Mouse (Mus musculus) embryonic stem cell, embryonic (primary cell): ENCODE measurements around the gene Ccdc85c.

ENCODE experiments used
- CTCF ChIA-PET, 4 experiments: fragments of 300-600 bp in 2 of 4; fragments of 350-600 bp in 2 of 4; sonication (Branson Sonifier 250); formaldehyde crosslinking; loops; one replicate each; lab custom pipeline; 2022; ENCODE audit warnings: inconsistent platforms in 2 of 4; lab: Charles Lee
- POLR2A ChIA-PET, 4 experiments: fragments of 300-600 bp in 2 of 4; fragments of 350-600 bp in 2 of 4; sonication (Branson Sonifier 250); formaldehyde crosslinking; loops; one replicate each; lab custom pipeline; 2022; ENCODE audit warnings: antibody characterized with exemption in 4 of 4, inconsistent platforms in 1 of 4; lab: Charles Lee

Gene Ccdc85c

DNA sequence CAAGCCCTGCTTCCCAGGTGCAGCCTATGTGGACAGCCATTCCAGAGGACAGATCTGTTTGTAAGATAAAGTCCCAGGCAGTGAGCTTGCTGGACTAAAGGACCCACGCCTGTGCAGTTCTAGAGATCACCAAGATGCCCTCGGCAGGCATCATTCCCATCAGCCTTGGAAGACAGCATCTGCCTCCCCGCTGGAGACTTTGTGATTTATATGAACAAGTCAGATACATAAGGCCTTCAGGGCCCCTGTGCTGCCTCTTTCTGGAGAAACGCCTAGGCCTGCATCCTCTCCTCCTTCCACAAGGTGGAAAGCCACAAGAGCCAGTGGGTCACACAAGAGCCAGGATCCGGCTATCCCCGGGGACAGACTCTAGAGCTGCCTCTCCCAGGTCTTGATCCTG is 33.6 kb downstream of the Ccdc85c start:
- CTCF ChIA-PET: no interaction called here
- POLR2A ChIA-PET: interaction anchor here in 2 of 4 experiments (0.6 to 2.2 kb wide), 5 partner anchors 10 to 806 kb away, joined by 3 to 7 read pairs (median 4); no protein-coding TSS in a partner anchor

DNA sequence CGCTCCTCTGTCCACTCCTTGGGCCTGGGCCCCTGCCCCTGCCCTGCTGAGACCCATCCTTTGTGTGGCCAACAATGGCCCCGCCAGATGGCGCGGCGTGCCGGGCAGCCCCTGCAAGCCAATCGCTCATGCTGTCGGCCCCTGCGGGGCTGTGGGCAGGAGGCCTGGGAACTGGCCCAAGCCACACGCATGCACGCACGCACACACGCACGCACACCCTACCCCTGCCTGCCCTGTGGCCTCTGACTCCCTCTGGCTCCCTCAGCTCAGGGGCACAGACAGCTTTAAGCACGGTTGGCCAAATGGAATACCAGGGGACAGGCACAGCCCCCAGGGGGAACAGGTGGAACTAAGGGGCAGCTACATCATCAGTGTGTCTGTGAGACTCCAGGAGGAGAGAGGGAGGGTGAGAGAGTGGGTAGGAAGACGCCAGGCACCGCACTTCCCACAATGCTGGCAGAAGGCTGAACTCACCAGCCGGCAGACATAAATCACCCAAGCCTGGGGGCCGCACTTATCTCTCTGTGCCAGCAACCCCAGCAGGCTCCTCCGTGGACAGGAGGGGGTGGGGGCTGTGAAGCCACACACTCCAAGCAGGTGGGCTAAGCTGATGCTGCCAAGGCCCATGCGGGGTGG is 34.2 kb downstream of the Ccdc85c start:
- ChIA-PET CTCF (interaction anchor here in 1 of 4 experiments (0.6 kb wide), 1 partner anchor 80 kb away, joined by 4 read pairs; no protein-coding TSS in a partner anchor), POLR2A (interaction anchor here in 2 of 4 experiments (0.6 to 2.2 kb wide), 5 partner anchors 10 to 807 kb away, joined by 3 to 7 read pairs (median 4); no protein-coding TSS in a partner anchor)

GRCm38 (mm10) chr12:108240401-108240890 is 34.8 kb downstream of the Ccdc85c start:
- POLR2A ChIA-PET: no interaction called here

DNA sequence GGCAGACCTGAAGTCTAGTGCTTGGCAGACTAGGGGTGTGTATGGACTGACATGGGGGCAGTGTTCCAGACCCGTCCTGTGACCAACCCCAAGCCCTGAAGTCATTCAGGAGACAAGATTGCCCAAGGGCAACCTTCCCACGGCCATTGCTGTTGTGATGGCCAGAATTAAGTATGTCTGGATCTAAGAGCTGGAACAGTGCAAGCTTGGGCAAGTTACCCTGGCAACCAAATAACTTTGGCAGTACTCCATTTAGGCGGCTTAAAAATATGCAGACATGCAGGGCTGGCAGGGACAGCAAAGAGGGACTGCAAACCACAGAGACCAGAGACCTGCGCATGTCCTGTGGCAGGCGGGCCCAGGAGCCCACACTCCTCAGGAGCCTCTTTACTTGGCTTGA is 35.8 kb downstream of the Ccdc85c start:
- POLR2A ChIA-PET: interaction anchor here in 1 of 4 experiments (1.4 kb wide), 1 partner anchor 9 kb away, joined by 3 read pairs; no protein-coding TSS in a partner anchor
- CTCF ChIA-PET: interaction anchor here in 1 of 4 experiments (0.7 kb wide), 1 partner anchor 49 kb away, joined by 7 read pairs; no protein-coding TSS in a partner anchor

More at GRCm38 (mm10) chr12:108240401-108240890, 34.8 kb downstream of the Ccdc85c start:
- CTCF ChIA-PET: interaction anchor here in 1 of 4 experiments (0.6 kb wide), 1 partner anchor 80 kb away, joined by 4 read pairs; no protein-coding TSS in a partner anchor

DNA sequence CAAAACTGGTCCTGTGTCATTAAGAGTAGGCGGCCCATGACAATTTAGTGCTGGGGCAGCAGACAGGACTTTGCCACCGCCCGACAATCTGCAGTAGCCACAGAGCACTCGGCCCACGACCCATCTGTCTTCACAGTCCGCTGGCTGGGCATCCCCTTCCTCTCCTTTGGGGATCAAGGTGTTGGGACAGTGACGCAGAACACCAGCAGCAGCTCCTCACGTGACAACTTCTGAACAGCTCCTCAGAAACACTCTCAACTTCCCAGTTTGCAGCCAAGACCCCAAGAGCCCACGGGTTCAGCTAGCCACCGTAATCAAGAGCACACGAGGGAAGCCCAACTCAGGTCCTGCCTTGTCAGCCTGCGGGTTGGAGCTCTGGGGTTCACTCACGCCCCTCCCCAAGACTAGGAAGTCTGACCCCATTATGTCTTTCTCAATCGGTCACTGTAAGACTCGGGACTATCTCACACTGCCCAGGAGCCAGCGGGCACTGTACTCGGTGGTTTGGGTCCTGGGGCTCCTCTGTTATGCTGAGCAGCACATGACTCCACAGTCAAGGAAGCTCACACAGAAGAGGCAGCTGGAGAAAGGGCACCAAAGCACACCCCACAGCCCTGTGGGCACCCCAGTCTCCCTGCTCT is 36.7 kb downstream of the Ccdc85c start:
- POLR2A ChIA-PET: interaction anchor here in 2 of 4 experiments (0.6 to 1.4 kb wide), 4 partner anchors 8 to 334 kb away, joined by 3 to 4 read pairs (median 3); no protein-coding TSS in a partner anchor

GRCm38 (mm10) chr12:108237300-108238006 is 37.8 kb downstream of the Ccdc85c start:
- CTCF ChIA-PET: interaction anchor here in 1 of 4 experiments (0.5 to 1.2 kb wide), 2 partner anchors 55 to 250 kb away, joined by 3 to 4 read pairs; no protein-coding TSS in a partner anchor
- POLR2A ChIA-PET: interaction anchor here in 1 of 4 experiments (0.6 to 1.1 kb wide), 2 partner anchors 39 to 959 kb away, joined by 4 to 5 read pairs; no protein-coding TSS in a partner anchor

More for the DNA sequence above, 36.7 kb downstream of the Ccdc85c start:
- CTCF ChIA-PET: interaction anchor here in 1 of 4 experiments (0.6 kb wide), 1 partner anchor 467 kb away, joined by 3 read pairs; no protein-coding TSS in a partner anchor

DNA sequence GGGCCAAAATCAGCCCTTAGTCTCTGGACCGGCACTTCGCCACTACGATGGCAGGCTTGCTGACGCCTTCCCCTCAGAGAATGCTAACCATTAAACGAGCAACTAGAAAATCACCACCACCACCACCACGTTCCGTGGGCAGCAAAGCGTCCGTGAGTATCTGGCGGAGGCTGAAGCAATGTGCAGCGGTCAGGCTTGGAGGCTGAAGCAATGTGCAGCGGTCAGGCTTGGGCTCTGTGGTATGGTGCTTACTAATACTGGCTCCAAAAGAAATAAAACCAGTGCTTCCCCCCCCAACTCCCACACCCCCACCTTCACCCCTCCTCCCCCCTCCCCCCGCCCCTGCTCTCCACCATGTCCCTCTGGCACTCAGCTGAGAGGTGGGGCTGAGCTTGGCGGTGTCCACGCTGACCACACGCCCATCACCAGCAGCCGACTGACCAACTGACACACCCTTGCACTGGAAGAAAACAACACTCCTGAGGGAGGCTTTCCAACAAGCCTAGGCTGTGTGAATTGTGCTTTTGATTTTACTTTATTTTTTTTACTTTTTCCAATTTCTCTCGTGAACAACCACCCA is 39.2 kb downstream of the Ccdc85c start:
- CTCF ChIA-PET: interaction anchor here in 1 of 4 experiments (0.7 to 1.2 kb wide), 2 partner anchors 28 to 56 kb away, joined by 3 read pairs; no protein-coding TSS in a partner anchor
- POLR2A ChIA-PET: interaction anchor here in 1 of 4 experiments (0.9 kb wide), 1 partner anchor 10 kb away, joined by 3 read pairs; no protein-coding TSS in a partner anchor

GRCm38 (mm10) chr12:108234832-108235602 is 40.2 kb downstream of the Ccdc85c start:
- POLR2A ChIA-PET: interaction anchor here in 2 of 4 experiments (0.8 to 1.3 kb wide), 3 partner anchors 10 to 38 kb away, joined by 3 to 4 read pairs (median 3); no protein-coding TSS in a partner anchor
- CTCF ChIA-PET: interaction anchor here in 1 of 4 experiments (1.0 to 1.4 kb wide), 2 partner anchors 17 to 18 kb away, joined by 3 read pairs; no protein-coding TSS in a partner anchor

DNA sequence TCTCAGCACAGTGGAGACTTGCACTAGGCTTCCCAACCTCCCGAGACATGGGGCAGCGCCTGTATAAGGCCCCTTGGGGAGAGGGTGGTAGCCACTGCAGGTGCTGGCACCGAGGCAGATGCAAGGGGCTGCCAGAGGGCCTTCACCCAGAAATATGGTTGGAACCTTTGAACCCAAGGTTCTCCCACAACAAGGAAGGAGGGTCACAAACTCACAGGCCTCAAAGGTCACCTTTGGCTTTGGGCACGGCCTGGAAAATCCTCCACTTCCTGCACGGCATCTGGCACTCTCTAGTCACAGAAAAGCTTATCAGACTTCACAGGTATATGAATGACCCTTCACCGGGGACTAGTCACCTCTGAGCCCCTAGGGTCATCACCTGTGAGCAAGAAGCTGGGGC is 41.5 kb downstream of the Ccdc85c start:
- ChIA-PET CTCF (interaction anchor here in 3 of 4 experiments (0.6 to 1.4 kb wide), 6 partner anchors 9 to 802 kb away, joined by 3 to 4 read pairs (median 3); no protein-coding TSS in a partner anchor), POLR2A (interaction anchor here in 2 of 4 experiments (0.8 to 1.4 kb wide), 5 partner anchors 9 to 37 kb away, joined by 3 to 4 read pairs (median 3); no protein-coding TSS in a partner anchor)

- POLR2A ChIA-PET: interaction anchor here in 2 of 4 experiments (0.6 to 1.3 kb wide), 4 partner anchors 8 to 249 kb away, joined by 3 to 5 read pairs (median 4); no protein-coding TSS in a partner anchor
- CTCF ChIA-PET: interaction anchor here in 3 of 4 experiments (0.5 to 1.5 kb wide), 12 partner anchors 15 to 323 kb away, joined by 3 to 4 read pairs (median 3); partner anchors contain the start of gene Evl (in 1 of the 3)
These were observed 43.3 kb downstream of the Ccdc85c start for GRCm38 (mm10) chr12:108231901-108232300.

DNA sequence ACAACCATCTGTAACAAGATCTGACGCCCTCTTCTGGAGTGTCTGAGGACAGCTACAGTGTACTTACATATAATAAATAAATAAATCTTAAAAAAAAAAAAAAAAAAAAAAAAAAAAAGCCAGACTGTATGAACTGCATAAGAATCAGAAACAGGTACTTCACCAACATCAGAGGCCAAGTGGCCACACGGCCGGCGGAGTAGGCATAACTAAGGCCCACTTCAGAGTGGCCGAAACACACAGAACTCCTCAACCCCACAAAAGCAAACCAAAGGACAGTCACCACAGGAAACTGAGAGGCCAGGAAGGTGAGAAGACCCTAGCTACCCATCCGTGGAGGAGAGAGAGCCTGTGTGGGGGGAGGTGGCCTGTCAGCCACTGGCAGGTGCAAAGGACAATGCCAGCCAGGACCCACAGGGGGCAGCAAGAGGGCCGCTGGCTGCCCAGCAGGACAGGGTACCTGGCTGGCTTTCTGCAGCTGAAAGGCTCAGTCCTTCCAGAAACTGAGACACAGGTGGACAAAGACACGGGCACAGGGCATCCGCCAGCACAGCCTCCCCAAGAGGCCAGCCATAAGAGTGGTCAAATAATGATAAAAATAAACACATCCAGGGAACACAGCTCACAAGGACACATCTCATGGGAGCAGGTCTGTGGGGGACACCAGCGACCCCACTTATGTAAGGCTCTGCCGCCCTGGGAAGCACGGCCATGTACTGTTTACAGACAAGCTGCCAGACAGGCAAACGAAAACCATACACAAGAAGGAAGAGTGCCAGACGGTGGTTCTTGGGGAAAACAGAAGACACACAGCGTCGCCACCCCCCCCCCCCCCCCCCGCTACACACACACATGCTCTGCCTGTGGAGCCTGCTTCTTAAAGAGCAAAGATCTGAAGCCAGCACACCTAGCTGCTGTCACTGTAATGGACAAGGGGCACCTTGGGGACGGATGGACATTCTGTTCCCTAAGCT is 44.1 kb downstream of the Ccdc85c start:
- ChIA-PET POLR2A (interaction anchor here in 3 of 4 experiments (0.6 to 1.5 kb wide), 9 partner anchors 7 to 250 kb away, joined by 3 to 5 read pairs (median 3); no protein-coding TSS in a partner anchor), CTCF (interaction anchor here in 3 of 4 experiments (0.5 to 2.2 kb wide), 20 partner anchors 9 to 361 kb away, joined by 3 to 13 read pairs (median 3); no protein-coding TSS in a partner anchor)

DNA sequence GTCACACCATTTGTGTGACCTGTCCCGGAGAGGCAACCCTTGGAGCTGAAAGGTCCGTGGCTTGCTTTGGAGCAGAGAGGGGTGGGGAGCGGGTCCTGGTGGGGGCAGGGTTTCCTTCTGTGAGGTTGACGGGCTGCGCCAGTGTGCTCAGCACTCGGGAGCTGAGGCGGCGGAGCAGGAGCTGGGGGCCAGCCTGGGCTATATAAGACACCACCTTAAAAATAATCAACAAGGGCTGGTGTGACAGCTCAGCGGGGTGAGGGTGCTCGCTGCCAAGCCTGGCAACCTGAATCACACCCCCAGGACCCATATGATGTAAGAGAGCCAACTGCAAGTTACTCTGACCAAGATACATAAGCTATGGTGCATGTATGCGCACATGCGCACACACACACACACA is 45.1 kb downstream of the Ccdc85c start:
- ChIA-PET CTCF (interaction anchor here in 3 of 4 experiments (0.6 to 2.2 kb wide), 15 partner anchors 8 to 360 kb away, joined by 3 to 13 read pairs (median 3); no protein-coding TSS in a partner anchor), POLR2A (interaction anchor here in 3 of 4 experiments (0.6 to 1.5 kb wide), 10 partner anchors 8 to 97 kb away, joined by 3 to 4 read pairs (median 3); no protein-coding TSS in a partner anchor)

- ChIA-PET POLR2A (interaction anchor here in 1 of 4 experiments (0.9 to 1.2 kb wide), 2 partner anchors 36 to 48 kb away, joined by 3 read pairs; no protein-coding TSS in a partner anchor), CTCF (interaction anchor here in 2 of 4 experiments (0.5 to 1.8 kb wide), 5 partner anchors 10 to 1865 kb away, joined by 3 to 8 read pairs (median 3); no protein-coding TSS in a partner anchor)
These were observed 47.7 kb downstream of the Ccdc85c start for GRCm38 (mm10) chr12:108227527-108227926.

DNA sequence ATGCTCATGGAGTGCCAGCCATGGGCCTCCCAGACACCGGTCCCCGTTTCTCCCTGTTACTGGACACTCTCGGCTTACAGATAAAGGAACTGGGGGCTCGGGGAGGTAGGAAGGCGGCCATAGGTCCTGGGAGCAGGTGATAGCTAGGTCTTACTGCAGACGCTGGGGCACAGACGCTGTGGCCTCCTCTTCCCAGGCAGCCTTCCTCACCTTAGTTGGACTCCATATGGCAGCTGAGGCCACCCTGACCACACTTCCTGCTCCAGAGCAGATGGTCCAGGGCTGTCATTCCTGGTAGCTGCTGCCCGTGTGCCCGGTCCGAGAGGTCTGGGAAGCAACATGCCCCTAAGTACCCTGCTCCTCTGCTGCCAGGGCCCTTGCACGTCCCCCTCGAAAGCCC is 48.3 kb downstream of the Ccdc85c start:
- ChIA-PET POLR2A (interaction anchor here in 2 of 4 experiments (0.5 to 1.2 kb wide), 3 partner anchors 36 to 47 kb away, joined by 3 read pairs; no protein-coding TSS in a partner anchor), CTCF (interaction anchor here in 2 of 4 experiments (0.5 to 1.8 kb wide), 4 partner anchors 9 to 1864 kb away, joined by 3 to 8 read pairs (median 4); no protein-coding TSS in a partner anchor)
